Mouse (Mus musculus): Measurements from ENCODE around the gene Cpne4.

DNA sequence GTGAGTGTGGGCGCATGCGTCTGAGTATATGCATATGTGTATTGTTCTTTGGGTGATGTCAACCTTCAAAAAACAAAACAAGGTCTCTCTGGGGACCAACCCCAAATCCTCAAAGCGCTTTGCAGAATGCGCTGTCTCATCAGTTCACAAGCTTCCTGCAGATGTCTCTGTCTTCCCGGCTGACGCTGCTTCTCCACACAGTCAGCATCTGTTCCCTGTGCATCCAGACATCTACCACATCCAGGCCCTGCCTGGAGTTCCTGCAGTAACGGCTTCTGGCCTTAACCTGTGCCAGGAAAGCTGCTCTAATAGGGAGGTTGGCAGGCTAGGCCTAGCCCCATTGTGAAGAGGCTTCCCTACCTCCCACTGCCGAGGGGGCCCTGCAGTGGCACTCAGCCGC lies 381.7 kb downstream of the Cpne4 start:
- TF ChIP-seq CTCF (IDR thresholded peaks at IDR 0.05; ENCODE audit: low read depth, low read length) (no peak), POLR2A (IDR thresholded peaks at IDR 0.05; ENCODE audit: extremely low read depth, insufficient read depth, low read length) (no peak)
